Mouse (Mus musculus) adrenal gland (tissue): ENCODE results near the gene Gm11232.

Experiments used
- intact Hi-C: fragments of 180-260 bp; cut with DNase I; formaldehyde crosslinking; loops from one replicate; pipeline ENCODE4 v1.15.1; 2025
- long read RNA-seq, 2 experiments: library from polyadenylated mRNA; unstranded; transcript quantifications; one replicate each; pipeline ENCODE4 v2.0.0; 2020; ENCODE audit warnings: borderline replicate concordance in 1 of 2; ENCODE audit not compliant: insufficient replicate concordance in 1 of 2

Gene Gm11232
- long read RNA-seq, experiment 1: 0 reads
- long read RNA-seq, experiment 2: 0 reads

- intact Hi-C loops: no loop called here
Measured at GRCm38 (mm10) chr4:71757865-71758264, at the start of gene Gm11232. Gene Gm11232 (minus strand): TSS chr4:71757965.

GRCm38 (mm10) chr4:71805977-71806534 lies 48.3 kb upstream of the Gm11232 start:
- intact Hi-C loops: no loop called here

GRCm38 (mm10) chr4:71765529-71765928 lies 7.8 kb upstream of the Gm11232 start:
- intact Hi-C loops: no loop called here

GRCm38 (mm10) chr4:71765071-71765470 lies 7.3 kb upstream of the Gm11232 start:
- intact Hi-C loops: no loop called here

GRCm38 (mm10) chr4:71756441-71757221 lies 1.1 kb downstream of the Gm11232 start:
- intact Hi-C loops: no loop called here

- intact Hi-C loops: no loop called here
Measured at GRCm38 (mm10) chr4:71745741-71746140, 12.0 kb downstream of the Gm11232 start.

- intact Hi-C loops: no loop called here
Measured at GRCm38 (mm10) chr4:71736529-71736928, 21.2 kb downstream of the Gm11232 start.

- intact Hi-C loops: no loop called here
Measured at GRCm38 (mm10) chr4:71735261-71735660, 22.5 kb downstream of the Gm11232 start.

GRCm38 (mm10) chr4:71729401-71729800 lies 28.4 kb downstream of the Gm11232 start:
- intact Hi-C loops: no loop called here

- intact Hi-C loops: no loop called here
Measured at GRCm38 (mm10) chr4:71727611-71728010, 30.2 kb downstream of the Gm11232 start.

GRCm38 (mm10) chr4:71727056-71727455 lies 30.7 kb downstream of the Gm11232 start:
- intact Hi-C loops: no loop called here

GRCm38 (mm10) chr4:71725889-71726288 lies 31.9 kb downstream of the Gm11232 start:
- intact Hi-C loops: no loop called here
